Mouse (Mus musculus): ENCODE data around the gene Golm1. TPM values are rescaled to one million over a fixed set of nuclear protein-coding genes. Genes with fewer than 3 reads are reported as not detected.
"Not testable (repeated sequence)": the region's sequence is repeated elsewhere in the genome, so short reads cannot be mapped to it uniquely, and the experiment has no call there.

Golm1 gene
- polyA plus RNA-seq, 2 experiments = 27.8 to 43.2 TPM

- Histone ChIP-seq H3K27me3 (ENCODE audit: control insufficient read depth, insufficient read depth, low read length) (no peaks in the 10 kb centered on the region), H3K27ac (replicated peaks; ENCODE audit: low read depth, low read length) (no peak within 1 kb of the TSS), H3K4me1 (ENCODE audit: control insufficient read depth, insufficient read depth, low read length) (no peaks in the 10 kb centered on the region), H3K9me3 (ENCODE audit: control insufficient read depth, low read length) (no peaks in the 10 kb centered on the region), H3K4me2 (replicated peaks; ENCODE audit: low read depth, low read length, severe bottlenecking) (no peak within 1 kb of the TSS), H3K9ac (ENCODE audit: low read depth, low read length, severe bottlenecking) (no peak within 1 kb of the TSS), H3K4me3 (replicated peaks; ENCODE audit: low read length) (no peak within 1 kb of the TSS), H3K36me3 (ENCODE audit: control insufficient read depth, insufficient read depth, low read length) (no peaks in the 10 kb centered on the region)
- TF ChIP-seq POLR2A (IDR thresholded peaks at IDR 0.05; ENCODE audit: borderline replicate concordance, extremely low read depth, insufficient read depth, insufficient read length) = no peak
- WGBS = 91% methylated on average over 15 of the region's 15 CpGs
- no peak for DNase-seq (ENCODE audit: low spot score)
- no peak for ATAC-seq (ENCODE audit: low FRiP score, low read depth)
Measured at GRCm38 (mm10) chr13:59710230-59710629, 34.6 kb upstream of the Golm1 start, which contains the start of gene Spata31d1a. Gene Spata31d1a (minus strand): TSS chr13:59710330.

GRCm38 (mm10) chr13:59704562-59704961 is 29.0 kb upstream of the Golm1 start:
- ATAC-seq (ENCODE audit: low FRiP score, low read depth) = no peak
- DNase-seq (ENCODE audit: low spot score) = no peak
- no peak overlapping the region for H3K4me2 ChIP-seq (replicated peaks; ENCODE audit: low read depth, low read length, severe bottlenecking)
- no peaks in the 10 kb centered on the region for H3K4me1 ChIP-seq (ENCODE audit: control insufficient read depth, insufficient read depth, low read length)
- no peak overlapping the region for H3K27ac ChIP-seq (replicated peaks; ENCODE audit: low read depth, low read length)
- no peak overlapping the region for H3K9ac ChIP-seq (ENCODE audit: low read depth, low read length, severe bottlenecking)
- H3K4me3 ChIP-seq (replicated peaks; ENCODE audit: low read length) = no peak overlapping the region
- H3K9me3 ChIP-seq (ENCODE audit: control insufficient read depth, low read length) = no peaks in the 10 kb centered on the region
- 57% methylated on average over 12 of the region's 12 CpGs for WGBS
- TF ChIP-seq POLR2A (IDR thresholded peaks at IDR 0.05; ENCODE audit: borderline replicate concordance, extremely low read depth, insufficient read depth, insufficient read length) = no peak
- H3K27me3 ChIP-seq (ENCODE audit: control insufficient read depth, insufficient read depth, low read length) = no peaks in the 10 kb centered on the region
- H3K36me3 ChIP-seq (ENCODE audit: control insufficient read depth, insufficient read depth, low read length) = no peaks in the 10 kb centered on the region

DNA sequence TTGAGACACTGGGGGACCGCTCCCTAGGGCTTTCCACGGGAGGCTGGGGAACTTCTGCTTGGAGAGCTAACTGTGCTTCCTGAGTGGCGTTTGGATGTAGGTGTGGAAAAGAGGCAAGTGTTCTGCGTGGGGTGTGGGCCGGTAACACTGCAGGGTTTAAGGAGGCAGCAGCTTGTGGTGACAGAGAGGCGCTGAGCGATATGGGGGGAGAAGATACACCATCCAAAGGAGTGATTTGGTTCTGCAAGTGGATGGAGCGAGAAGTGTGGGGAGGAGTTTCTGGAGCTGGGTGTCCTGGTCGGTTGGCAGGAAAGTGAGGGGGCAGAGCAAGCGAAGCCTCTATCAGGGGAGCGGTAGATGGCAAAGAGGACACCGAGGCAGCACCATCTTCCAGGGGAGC is 27.9 kb upstream of the Golm1 start:
- WGBS = 85% methylated on average over 12 of the region's 12 CpGs
- no peak for DNase-seq (ENCODE audit: low spot score)
- no peaks in the 10 kb centered on the region for H3K27me3 ChIP-seq (ENCODE audit: control insufficient read depth, insufficient read depth, low read length)

DNA sequence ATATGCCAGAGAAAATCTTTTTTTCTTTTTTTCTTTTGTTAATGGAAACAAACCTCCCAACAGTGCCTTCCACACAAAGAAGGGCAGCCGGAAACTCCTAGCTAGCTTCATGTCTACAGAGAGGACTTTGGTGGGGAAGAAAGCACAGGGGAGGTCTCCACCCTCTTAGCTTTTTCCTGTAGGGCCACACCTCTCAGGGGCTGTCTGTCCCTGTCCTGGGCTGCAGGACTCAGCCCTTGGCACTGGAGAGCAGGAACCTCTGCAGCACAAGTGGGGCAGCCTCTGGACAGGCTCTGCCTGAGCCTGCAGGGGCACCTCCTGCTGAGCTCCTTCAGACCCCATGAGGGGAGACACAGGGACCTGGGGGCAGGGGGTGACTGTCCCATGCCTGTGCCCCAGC is 24.5 kb upstream of the Golm1 start:
- not testable (repeated sequence) for H3K9me3 ChIP-seq (ENCODE audit: control insufficient read depth, low read length); H3K4me3 ChIP-seq (replicated peaks; ENCODE audit: low read length); H3K36me3 ChIP-seq (ENCODE audit: control insufficient read depth, insufficient read depth, low read length); H3K9ac ChIP-seq (ENCODE audit: low read depth, low read length, severe bottlenecking); H3K4me2 ChIP-seq (replicated peaks; ENCODE audit: low read depth, low read length, severe bottlenecking); H3K27me3 ChIP-seq (ENCODE audit: control insufficient read depth, insufficient read depth, low read length); H3K4me1 ChIP-seq (ENCODE audit: control insufficient read depth, insufficient read depth, low read length); ATAC-seq (ENCODE audit: low FRiP score, low read depth); DNase-seq (ENCODE audit: low spot score); H3K27ac ChIP-seq (replicated peaks; ENCODE audit: low read depth, low read length)
- 43% methylated on average over 1 of the region's 1 CpGs for WGBS

More for the DNA sequence above, 27.9 kb upstream of the Golm1 start:
- no peak for ATAC-seq (ENCODE audit: low FRiP score, low read depth)
- no peak overlapping the region for H3K27ac ChIP-seq (replicated peaks; ENCODE audit: low read depth, low read length)
- H3K9ac ChIP-seq (ENCODE audit: low read depth, low read length, severe bottlenecking) = no peak overlapping the region
- H3K4me1 ChIP-seq (ENCODE audit: control insufficient read depth, insufficient read depth, low read length) = no peaks in the 10 kb centered on the region
- no peak overlapping the region for H3K4me2 ChIP-seq (replicated peaks; ENCODE audit: low read depth, low read length, severe bottlenecking)
- H3K9me3 ChIP-seq (ENCODE audit: control insufficient read depth, low read length) = no peaks in the 10 kb centered on the region
- H3K36me3 ChIP-seq (ENCODE audit: control insufficient read depth, insufficient read depth, low read length) = no peaks in the 10 kb centered on the region
- no peak for TF ChIP-seq POLR2A (IDR thresholded peaks at IDR 0.05; ENCODE audit: borderline replicate concordance, extremely low read depth, insufficient read depth, insufficient read length)
- no peak overlapping the region for H3K4me3 ChIP-seq (replicated peaks; ENCODE audit: low read length)

- Histone ChIP-seq H3K27me3 (ENCODE audit: control insufficient read depth, insufficient read depth, low read length) (no peaks in the 10 kb centered on the region), H3K4me2 (replicated peaks; ENCODE audit: low read depth, low read length, severe bottlenecking) (no peak overlapping the region), H3K4me1 (ENCODE audit: control insufficient read depth, insufficient read depth, low read length) (no peaks in the 10 kb centered on the region), H3K27ac (replicated peaks; ENCODE audit: low read depth, low read length) (no peak overlapping the region), H3K9me3 (ENCODE audit: control insufficient read depth, low read length) (no peaks in the 10 kb centered on the region), H3K9ac (ENCODE audit: low read depth, low read length, severe bottlenecking) (no peak overlapping the region), H3K4me3 (replicated peaks; ENCODE audit: low read length) (no peak overlapping the region), H3K36me3 (ENCODE audit: control insufficient read depth, insufficient read depth, low read length) (no peaks in the 10 kb centered on the region)
- WGBS = 92% methylated on average over 8 of the region's 8 CpGs
- ATAC-seq (ENCODE audit: low FRiP score, low read depth) (no peak), DNase-seq (ENCODE audit: low spot score) (no peak)
- no peak for TF ChIP-seq POLR2A (IDR thresholded peaks at IDR 0.05; ENCODE audit: borderline replicate concordance, extremely low read depth, insufficient read depth, insufficient read length)
Measured at GRCm38 (mm10) chr13:59699131-59699530, 23.5 kb upstream of the Golm1 start.

GRCm38 (mm10) chr13:59695781-59696180 is 20.2 kb upstream of the Golm1 start:
- Histone ChIP-seq H3K27ac (replicated peaks; ENCODE audit: low read depth, low read length) (no peak overlapping the region), H3K4me3 (replicated peaks; ENCODE audit: low read length) (no peak overlapping the region), H3K9me3 (ENCODE audit: control insufficient read depth, low read length) (no peaks in the 10 kb centered on the region), H3K4me1 (ENCODE audit: control insufficient read depth, insufficient read depth, low read length) (no peaks in the 10 kb centered on the region), H3K36me3 (ENCODE audit: control insufficient read depth, insufficient read depth, low read length) (no peaks in the 10 kb centered on the region), H3K9ac (ENCODE audit: low read depth, low read length, severe bottlenecking) (no peak overlapping the region), H3K4me2 (replicated peaks; ENCODE audit: low read depth, low read length, severe bottlenecking) (no peak overlapping the region), H3K27me3 (ENCODE audit: control insufficient read depth, insufficient read depth, low read length) (no peaks in the 10 kb centered on the region)
- WGBS = 79% methylated on average over 7 of the region's 7 CpGs
- TF ChIP-seq POLR2A (IDR thresholded peaks at IDR 0.05; ENCODE audit: borderline replicate concordance, extremely low read depth, insufficient read depth, insufficient read length) = no peak
- ATAC-seq (ENCODE audit: low FRiP score, low read depth) = no peak
- no peak for DNase-seq (ENCODE audit: low spot score)

Data from limb, embryonic 14.5 days (tissue).